Mouse (Mus musculus) adrenal gland, postnatal 10 days (tissue): ENCODE measurements around the gene Rora. TPM values are rescaled to one million over a fixed set of nuclear protein-coding genes. Genes with fewer than 3 reads are reported as not detected.
A peak's percentile ranks its signal among the peaks of the same experiment; 100 is the strongest.

Experiments
- DNase-seq: peaks from one replicate; pipeline ENCODE4 v3.0.0; 2021; ENCODE audit warnings: mixed read lengths
- total RNA-seq, 2 experiments: library from RNA; stranded (reverse); gene quantifications; 2 replicates each; pipeline ENCODE4 v1.2.3; 2021

The Rora gene
- total RNA-seq, 2 experiments from 2014 or later = 44.1 to 60.6 TPM

GRCm38 (mm10) chr9:69150224-69150623, 496.6 kb downstream of the Rora start:
- DNase-seq = no peak

DNA sequence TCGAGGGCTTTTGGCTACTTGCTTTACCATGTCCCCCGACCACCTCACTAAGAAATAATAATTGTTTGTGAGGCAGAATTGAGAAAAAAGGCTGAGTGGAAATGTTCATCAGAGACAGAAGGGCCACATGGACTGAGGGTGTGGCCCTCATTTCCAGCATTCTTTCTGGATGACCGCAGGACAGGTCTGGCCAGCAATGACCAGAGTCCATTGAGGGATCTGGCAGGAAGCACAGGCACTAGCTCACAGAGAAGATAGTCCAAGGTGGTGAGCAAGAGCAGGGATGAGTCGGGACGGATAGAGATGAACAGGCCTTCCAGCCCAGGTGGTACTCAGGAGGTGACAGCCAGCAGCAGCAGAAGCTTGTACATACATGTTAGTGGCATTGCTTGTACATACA, 501.1 kb downstream of the Rora start:
- no peak for DNase-seq

DNA sequence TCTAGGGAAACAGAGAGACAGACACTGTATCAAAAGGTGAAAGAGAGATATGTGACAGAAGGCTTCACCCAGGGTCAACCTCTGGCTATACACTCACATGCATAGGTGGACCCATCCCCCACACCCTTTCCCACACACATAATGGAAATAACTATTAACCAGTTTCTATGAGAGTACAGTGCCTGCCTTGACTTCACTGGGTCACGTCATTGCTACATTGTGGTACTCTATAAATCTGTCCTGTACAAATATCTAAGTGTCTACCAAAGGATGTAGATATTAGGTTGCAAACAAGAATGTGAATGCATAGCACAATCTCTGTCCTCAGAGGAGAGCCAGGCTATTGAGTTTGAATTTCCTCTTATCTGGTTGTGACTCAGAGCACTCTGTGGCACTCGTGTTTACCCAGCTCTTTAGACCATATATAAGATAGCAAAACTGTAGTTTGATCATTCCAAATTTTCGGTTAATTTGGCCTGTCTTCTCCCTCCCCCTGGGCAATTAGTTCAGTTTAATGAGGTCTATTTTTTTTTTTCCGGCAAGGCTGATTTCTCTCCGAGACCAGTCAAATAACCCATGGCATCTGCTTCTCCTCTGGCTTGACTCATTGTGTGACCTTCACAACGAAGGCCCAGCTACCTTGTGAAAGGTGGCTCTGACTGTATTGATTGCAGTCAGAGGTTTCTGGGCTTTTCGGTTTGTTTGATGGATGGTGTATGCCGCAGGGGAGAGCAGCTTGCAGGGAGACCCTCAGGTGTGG, 502.4 kb downstream of the Rora start:
- no peak for DNase-seq

DNA sequence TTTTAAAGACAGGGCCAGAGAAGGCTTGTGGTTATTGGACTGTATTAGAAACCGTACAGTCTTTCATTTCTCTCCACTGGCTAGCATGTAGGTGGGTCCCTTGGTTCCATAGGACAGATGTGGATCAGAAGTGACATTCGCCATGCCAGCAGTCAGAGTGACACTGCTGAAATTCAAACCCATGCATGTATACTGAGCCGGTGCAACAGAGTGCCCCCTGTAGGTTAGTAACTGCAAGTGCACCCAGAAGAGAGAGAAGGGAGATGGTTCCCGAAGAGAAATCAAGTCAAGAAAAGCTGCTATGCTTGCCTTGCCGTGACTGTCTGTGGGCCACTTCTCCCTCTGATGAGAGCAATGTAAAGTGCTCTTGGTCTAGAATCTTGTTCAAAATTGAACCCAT, 507.2 kb downstream of the Rora start:
- no peak for DNase-seq

GRCm38 (mm10) chr9:69164653-69165052, 511.1 kb downstream of the Rora start:
- DNase-seq = no peak

- no peak for DNase-seq
Observed at GRCm38 (mm10) chr9:69165096-69165836, 511.7 kb downstream of the Rora start.

GRCm38 (mm10) chr9:69174061-69174460, 520.5 kb downstream of the Rora start:
- no peak for DNase-seq

DNA sequence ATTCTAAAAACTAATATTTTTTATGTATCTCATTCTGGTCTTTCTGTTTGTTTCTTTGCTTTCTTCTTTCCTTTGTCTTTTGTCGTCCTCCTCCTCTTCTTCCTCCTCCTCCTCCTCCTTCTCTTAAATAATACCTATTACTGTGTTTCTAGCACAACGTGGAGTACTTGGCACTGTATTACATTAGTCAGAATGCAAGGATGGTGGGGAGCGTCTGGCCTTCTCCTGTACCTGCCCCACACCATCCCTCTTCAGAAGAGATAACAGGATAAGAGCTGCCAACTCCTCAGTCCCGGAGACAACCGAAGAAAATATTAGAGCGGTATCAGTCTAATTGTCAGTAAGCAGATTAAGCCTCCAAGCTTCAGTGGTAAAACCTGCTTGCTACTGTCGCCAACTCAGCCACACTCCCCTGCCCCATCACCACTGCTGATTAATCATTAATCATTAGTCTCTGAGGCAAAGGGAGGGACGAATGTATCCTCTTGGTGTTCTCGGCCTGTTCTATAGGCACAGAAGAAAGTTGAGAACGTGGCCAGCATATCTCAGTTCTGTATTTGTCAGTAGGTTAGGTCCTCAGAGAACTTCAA, 521.0 kb downstream of the Rora start:
- no peak for DNase-seq

GRCm38 (mm10) chr9:69176988-69177387, 523.4 kb downstream of the Rora start:
- DNase-seq = peak; percentile 33

DNA sequence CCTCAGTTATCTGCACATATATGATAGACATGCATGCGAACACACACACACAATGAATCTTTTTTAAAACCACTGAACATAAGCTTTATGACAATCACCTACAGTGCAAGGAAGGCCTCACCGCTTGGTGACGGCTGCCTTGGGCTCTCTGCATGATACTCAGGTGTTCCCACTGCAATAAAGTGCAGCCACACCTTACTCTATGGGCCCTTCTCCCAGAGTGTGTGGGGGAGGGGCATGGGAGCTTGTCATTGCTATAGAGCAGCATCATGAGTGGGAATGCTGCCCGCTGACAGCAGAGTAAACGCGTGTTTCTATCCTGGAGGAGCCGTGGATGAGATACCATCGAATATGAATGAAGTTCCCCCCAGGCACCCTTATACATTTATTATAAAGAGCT, 525.6 kb downstream of the Rora start:
- DNase-seq = no peak

DNA sequence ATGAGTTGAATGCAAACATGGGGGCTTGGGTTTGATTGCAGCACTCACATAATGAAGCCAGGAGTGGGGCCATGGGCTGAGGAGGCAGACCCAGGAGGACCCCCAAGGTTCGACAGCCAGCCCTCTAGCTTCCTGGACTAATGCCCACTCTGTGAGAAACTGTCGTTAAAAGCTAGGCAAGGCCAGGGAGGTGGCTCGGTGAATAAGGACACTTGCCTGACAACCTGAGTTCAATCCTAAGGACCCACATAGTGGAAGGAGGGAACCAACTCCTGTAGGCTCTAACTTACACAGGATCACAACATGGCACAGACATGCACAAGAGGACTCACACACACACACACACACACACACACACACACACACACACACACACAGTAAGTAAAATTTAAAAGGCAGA, 527.4 kb downstream of the Rora start:
- no peak for DNase-seq

GRCm38 (mm10) chr9:69181411-69181810, 527.8 kb downstream of the Rora start:
- no peak for DNase-seq

- DNase-seq = no peak
Observed at GRCm38 (mm10) chr9:69183888-69184287, 530.3 kb downstream of the Rora start.

- DNase-seq = peak; percentile 62
Observed at GRCm38 (mm10) chr9:69190726-69191125, 537.1 kb downstream of the Rora start.

DNA sequence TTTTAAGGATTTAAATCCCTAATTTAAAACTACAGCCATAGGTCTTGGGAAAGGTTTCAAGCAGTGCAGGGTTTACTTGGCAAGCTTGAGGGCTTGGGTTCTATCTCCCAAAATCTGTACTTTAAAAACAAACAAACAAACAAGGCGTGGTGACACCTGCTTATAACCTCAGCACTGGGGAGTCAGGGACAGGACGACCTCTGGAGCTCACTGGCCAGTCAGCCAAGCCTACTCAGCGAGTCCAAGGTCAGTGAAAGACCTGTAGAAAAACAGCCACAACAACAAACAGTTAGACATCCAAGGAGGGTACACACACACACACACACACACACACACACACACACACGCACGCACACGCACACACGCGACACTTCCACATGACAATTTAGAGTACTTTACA, 538.9 kb downstream of the Rora start:
- DNase-seq = no peak

DNA sequence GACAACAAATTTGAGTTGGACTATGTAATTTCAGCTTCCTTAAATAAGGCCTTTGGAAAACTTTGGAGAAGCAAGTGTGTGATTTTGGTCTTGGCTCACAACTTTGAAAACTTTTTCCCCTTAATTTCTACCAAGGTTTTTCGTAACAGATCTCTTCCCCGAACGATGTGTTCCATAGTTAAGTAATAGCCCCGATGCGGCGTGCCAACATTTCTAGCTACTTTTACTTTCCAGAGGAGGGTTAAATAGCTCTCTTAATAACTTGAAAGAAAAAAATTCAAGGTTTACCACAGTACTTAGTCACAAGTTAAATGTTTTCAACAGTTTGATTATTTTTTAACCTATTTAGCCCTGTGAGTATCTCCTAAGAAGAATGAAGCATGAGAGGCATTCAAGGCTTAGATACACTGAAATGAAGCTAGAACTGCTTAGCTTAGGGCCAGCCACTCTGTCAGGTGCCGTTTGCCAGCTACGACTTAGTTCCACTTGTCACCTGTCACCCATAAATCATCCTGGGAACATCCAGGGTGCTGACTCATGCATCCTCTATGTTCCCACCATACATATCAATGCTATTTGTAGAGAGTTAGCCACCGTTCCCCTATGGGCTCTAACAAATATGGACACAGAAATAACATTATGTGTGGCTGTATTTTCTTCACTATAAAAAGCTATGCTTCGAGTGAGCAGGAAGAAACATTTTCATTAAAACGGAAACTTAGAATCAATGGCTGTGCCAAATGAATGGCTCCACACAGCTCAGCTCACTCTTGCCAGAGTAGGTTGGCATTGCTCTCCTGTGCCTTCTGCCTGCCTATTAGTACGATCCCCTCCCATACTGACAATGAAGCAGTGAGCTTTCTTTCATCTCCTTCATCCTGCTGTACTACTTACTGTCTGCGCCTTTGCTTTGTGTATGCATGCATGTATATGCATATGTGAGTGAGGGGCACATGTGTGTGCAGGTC, 541.3 kb downstream of the Rora start:
- no peak for DNase-seq

- peak; percentile 63 for DNase-seq
Observed at GRCm38 (mm10) chr9:69213796-69214195, 560.2 kb downstream of the Rora start.

DNA sequence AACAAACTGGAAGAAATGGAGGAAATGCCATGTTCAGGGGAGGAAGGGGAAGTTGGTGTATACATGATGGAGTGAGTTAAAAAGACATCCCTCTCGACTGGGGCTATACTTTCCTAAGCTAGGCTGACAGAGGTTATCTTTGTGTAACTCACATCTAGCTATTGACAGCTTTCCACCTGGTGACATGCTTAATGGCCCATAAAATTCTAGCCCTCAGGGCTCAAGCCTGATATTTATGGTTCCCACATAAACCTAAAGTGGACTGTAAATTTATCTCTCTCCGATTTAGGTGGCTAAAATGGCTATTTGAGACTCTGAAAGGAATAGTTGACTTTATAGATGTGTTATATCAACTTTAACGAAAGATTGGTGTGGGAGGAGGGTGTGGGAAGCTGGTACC, 571.3 kb downstream of the Rora start:
- no peak for DNase-seq

DNA sequence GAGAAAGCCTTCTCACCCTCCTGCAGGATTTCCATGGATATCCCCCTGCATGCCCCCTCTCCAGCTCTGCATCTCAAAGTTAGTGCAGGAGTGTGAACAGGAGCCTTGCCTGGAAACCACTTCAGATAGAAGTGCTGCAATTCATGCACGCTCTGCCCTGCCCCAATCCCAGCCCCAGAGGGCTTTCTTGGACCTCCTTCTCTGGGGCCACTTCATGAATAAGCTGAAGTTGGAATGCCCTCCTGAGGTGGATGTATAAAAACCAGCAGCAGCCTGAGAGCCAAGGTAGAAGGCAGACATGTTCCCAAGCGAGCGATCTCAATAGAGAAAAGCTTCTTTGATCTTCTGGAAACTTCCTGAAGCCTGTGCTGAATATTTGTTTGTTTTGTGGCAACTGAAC, 572.8 kb downstream of the Rora start:
- DNase-seq = no peak

DNA sequence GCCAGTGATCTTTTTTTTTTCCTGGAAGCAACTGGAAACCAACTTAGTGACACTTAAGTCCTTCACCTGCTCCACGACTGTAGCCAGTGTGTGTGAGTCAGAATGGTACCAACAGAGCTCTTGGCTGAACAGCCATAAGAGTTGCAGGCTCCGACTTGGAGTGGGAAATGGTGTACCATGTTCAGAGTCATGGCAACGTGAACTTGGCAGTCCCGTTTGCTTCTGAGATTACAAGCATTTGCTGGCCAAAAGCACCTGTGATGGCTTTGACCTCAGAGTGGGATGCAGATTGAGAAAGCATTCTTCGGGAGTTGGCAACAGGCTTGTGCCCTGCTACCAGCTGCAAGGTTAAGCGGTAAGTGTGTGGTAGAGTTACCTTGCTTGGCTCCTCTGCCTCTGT, 574.2 kb downstream of the Rora start:
- DNase-seq = no peak

DNA sequence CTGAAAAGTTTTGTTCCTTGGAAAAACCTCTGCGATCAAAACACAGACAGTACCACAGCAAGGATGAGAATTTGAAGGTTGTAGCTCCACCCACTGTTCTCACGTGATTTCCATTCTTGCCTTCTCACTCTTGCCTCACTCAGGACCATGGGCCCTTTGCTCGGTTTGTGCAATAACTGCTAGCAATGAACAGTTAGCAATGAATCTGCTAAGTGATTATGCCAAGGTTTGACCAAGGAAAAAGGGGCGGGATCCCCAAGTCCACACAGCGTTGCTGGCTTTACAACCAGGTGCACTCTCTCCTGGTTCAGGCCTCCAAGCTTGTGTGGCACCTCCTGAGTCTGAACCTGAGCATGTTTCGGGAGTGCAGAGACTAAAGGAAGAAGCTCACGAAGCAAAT, 576.3 kb downstream of the Rora start:
- DNase-seq = peak; percentile 28

GRCm38 (mm10) chr9:69234526-69234925, 580.9 kb downstream of the Rora start:
- no peak for DNase-seq
